Mouse (Mus musculus) left cerebral cortex, postnatal 25 days (tissue): Measurements from ENCODE around the gene Zfp687. TPM values are rescaled to one million over a fixed set of nuclear protein-coding genes. Genes with fewer than 3 reads are reported as not detected.

Source experiments
- DNase-seq, 2 experiments: peaks; one replicate each; pipeline ENCODE4 v3.0.0; 2022; ENCODE audit warnings: low spot score in 2 of 2, mixed read lengths in 1 of 2
- intact Hi-C: fragments of 180-260 bp; cut with DNase I; formaldehyde crosslinking; loops from one replicate; pipeline ENCODE4 v1.15.1; 2025
- microRNA-seq, 2 experiments: library from miRNA; unstranded; fragments of <30 nt; microRNA quantifications; one replicate each; pipeline ENCODE4 v1.2.0; 2022
- total RNA-seq, 2 experiments: library from RNA; stranded (reverse); gene quantifications; 2 replicates each; pipeline ENCODE4 v1.2.3; 2021

The Zfp687 gene
- total RNA-seq, 2 experiments from 2014 or later = 21.4 to 22.2 TPM

DNA sequence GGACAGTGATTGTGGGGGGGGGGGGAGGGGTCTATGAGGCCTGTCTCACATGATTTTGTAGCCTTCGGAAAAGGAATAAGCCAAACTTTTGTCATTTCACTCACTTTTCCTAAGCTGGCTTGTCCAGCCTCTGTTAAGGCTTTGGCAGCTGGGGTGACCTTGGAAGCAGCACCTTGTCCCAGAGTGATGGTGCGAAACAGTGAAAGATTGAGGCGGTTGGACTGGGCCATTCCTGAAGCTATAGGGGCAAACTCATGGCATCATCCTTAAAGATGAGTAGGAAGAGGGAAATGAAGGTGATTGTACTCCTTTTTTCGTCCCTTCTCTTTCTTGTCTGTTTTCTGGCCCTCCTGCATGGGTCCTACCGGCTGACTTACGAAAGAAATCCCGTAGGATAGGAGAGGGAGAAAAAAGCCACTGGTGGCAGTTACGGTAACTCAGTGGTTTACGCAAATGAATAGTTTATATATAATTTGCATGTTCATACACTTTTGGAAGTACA is 41.2 kb downstream of the Zfp687 start:
- no peak for DNase-seq
- intact Hi-C loops = loop anchor here (2.0 kb wide), 1 partner anchor 19 kb away; the partner anchor contains the start of gene Rfx5

DNA sequence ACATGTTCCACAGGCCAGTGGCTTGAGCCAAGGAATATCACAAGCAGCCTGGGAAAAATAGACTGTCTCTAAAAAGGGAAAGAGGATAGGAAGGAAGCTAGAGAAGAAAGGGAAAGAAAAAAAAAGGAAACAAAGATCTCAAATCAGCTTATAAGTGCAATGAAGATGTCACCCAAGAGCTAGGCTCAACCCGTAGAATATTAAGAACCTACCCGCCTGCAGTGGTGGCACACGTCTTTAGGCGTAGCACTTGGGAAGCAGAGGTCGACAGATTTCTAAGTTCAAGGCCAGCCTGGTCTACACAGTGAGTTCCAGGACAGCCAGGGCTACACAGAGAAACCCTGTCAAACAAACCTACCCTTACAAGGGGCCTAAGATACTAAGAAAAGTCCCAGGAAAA is 41.6 kb downstream of the Zfp687 start:
- DNase-seq = no peak
- intact Hi-C loops = loop anchor here (2.0 kb wide), 1 partner anchor 19 kb away; the partner anchor contains the start of gene Rfx5

DNA sequence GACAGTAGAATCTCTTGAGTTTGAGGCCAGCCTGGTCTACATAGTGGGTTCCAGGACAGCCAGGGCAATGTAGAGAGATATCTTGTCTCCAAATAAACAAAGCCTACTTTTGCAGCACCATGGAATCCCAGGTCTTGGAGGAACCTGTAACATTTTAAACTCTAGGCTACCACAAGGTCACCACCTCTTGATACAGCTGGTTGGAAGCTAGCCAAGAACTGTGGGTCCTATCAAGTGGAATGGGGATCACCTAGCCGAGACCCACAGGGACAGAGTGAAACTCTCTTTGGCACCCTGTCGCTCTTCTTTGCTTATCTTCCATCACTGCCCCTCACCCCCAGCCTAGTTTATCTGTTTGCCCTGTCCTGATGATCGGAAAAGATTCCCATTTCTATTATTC is 42.7 kb downstream of the Zfp687 start:
- intact Hi-C loops = no loop called here

DNA sequence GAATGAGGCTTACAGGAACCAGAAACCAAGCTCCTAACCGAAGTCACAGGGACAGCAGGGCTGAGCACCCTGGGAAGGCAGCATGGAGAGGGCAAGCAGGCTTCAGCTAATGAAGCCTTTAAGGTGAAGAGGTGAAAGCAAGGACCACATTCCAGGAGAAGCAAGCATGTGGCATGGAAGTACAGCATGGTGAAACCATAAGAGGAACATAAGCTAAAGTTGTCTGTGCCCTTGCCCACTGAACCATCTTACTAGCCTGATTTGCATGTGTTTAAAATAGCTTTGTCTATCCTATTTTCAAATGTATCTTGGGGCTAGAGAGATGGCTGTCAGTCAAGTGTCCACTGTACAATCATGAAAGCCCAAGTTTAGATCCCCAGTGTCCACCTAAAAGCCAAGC is 49.4 kb downstream of the Zfp687 start:
- DNase-seq = no peak
- intact Hi-C loops = no loop called here

More for the DNA sequence above, 42.7 kb downstream of the Zfp687 start:
- no peak for DNase-seq

DNA sequence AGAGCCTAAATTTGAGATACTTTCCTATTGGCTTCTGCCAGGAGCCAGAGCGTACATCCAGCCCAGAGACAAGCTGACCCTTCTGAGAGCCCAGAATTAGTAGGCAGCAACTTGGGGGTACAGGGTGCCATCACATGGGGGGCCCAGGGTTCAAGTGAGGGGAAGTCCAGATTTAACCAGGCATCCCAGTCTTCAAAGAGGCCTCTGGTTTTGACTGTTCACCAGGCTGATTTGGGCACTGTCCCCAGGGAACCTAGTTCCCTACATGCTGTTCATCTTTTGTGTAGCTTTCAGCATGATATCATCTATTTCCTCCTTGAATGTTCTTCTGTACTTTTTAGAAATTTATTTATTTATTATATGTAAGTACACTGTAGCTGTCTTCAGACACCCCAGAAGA is 50.3 kb downstream of the Zfp687 start:
- intact Hi-C loops = no loop called here

DNA sequence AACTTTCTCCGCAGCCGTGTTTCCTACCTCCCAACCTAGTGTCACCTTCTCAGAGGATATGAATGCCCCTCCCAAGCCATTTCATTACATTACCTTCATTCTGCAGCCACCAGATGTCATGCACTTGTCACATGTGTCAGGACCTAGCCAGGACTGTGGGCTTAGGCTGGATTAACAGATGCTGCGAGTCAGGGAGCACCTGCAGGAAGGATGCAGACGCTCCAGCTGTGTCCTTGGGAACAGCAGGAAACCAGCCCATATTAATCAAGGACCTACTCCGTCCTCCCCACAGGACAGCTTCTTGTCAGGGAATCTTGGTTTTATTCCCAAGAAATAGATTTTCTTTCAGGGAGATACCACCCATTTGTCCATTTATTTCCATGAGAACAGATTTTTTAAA is 54.9 kb downstream of the Zfp687 start:
- intact Hi-C loops = no loop called here
- no peak for DNase-seq

More for the DNA sequence above, 50.3 kb downstream of the Zfp687 start:
- no peak for DNase-seq

DNA sequence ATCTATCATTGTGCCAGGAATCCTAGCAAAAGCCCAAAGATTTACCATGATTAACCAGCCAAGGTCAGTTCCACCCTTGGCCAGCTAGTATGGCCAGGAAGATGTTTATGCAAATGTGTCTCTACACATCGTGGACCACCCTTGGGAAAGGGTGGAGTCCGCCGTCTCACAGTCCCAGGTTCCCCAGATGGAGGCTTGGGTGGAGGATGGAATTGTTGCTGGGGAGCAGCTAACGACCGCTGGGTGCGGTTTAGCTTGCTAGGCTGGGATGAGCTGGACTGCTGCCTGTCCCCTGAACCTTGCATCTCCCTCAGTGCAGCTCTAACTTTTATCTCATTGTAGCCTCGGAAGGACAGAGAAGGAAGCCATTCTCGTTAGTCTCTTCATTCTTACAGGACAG is 55.4 kb downstream of the Zfp687 start:
- intact Hi-C loops = no loop called here
- no peak for DNase-seq

DNA sequence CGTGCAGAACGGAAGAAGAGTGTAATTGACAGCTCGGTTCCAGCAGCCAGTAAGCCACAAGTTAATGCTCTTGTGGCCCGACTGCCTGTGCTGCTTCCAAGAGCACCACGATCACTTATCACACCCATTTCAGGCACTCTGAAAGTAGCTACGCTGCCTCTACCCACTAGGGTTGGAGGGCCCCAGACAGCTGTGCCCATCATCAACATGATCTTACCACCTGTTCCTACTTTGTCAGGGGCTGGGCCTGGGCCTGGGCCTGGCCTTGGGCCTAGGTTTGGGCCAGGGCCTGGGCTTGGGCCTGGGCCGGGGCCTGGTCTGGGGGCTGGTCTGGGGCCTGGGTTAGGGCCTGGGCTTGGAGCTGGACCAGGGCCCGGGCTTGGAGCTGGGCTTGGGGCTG is 57.0 kb downstream of the Zfp687 start:
- no peak for DNase-seq
- intact Hi-C loops = no loop called here

Small RNAs within 50 kb of the gene (microRNA-seq; reads per million reads assigned to microRNA genes)
- gene Mir7013 = 2.2 to 5.7 reads per million in 2 experiments

Other genes with a start within 250 kb of the Zfp687 start
- 1 to 10 TPM; 3.3 to 3.4 TPM for gene Cgn, start 229.0 kb downstream of the Zfp687 start, total RNA-seq
- 10 to 100 TPM; 57.4 to 58.1 TPM for gene Pogz, start 177.9 kb downstream of the Zfp687 start, total RNA-seq
- 100 to 1,000 TPM; 263 to 284 TPM for gene Psmb4, start 128.5 kb downstream of the Zfp687 start, total RNA-seq
- gene Selenbp1, start 82.4 kb downstream of the Zfp687 start, total RNA-seq = 1 to 10 TPM; 7.5 to 9.0 TPM
- gene Rfx5, start 61.4 kb downstream of the Zfp687 start, total RNA-seq = 10 to 100 TPM; 22.2 to 27.6 TPM
- gene Pi4kb, start 40.7 kb downstream of the Zfp687 start, total RNA-seq = 10 to 100 TPM; 51.0 to 61.8 TPM
- gene Psmd4, start 27.2 kb upstream of the Zfp687 start, total RNA-seq = 100 to 1,000 TPM; 154 to 156 TPM
- gene Pip5k1a, start 91.5 kb upstream of the Zfp687 start, total RNA-seq = 10 to 100 TPM; 51.1 to 51.7 TPM
- 10 to 100 TPM; 36.2 to 43.7 TPM for gene Vps72, start 95.6 kb upstream of the Zfp687 start, total RNA-seq
- gene Tmod4, start 109.0 kb upstream of the Zfp687 start, total RNA-seq = not detected
- gene Scnm1, start 118.6 kb upstream of the Zfp687 start, total RNA-seq = 10 to 100 TPM; 42.1 to 46.2 TPM
- gene Lysmd1, start 118.6 kb upstream of the Zfp687 start, total RNA-seq = 10 to 100 TPM; 16.8 to 18.1 TPM
- 1 to 10 TPM; 2.6 to 3.2 TPM for gene Tnfaip8l2, start 126.9 kb upstream of the Zfp687 start, total RNA-seq
- 10 to 100 TPM; 24.7 to 25.3 TPM for gene Sema6c, start 145.0 kb upstream of the Zfp687 start, total RNA-seq
- gene Gabpb2, start 202.5 kb upstream of the Zfp687 start, total RNA-seq = 1 to 10 TPM; 7.5 to 8.9 TPM
- gene Cdc42se1, start 213.3 kb upstream of the Zfp687 start, total RNA-seq = 10 to 100 TPM; 60.0 TPM
- 100 to 1,000 TPM; 329 to 339 TPM for gene Mllt11, start 216.7 kb upstream of the Zfp687 start, total RNA-seq
- under 1 TPM in 1 of 2 experiments, not detected in 1; 0.18 TPM for gene Gm128, start 226.2 kb upstream of the Zfp687 start, total RNA-seq
- under 1 TPM; 0.62 to 0.66 TPM for gene Bnipl, start 235.7 kb upstream of the Zfp687 start, total RNA-seq